Mouse (Mus musculus) stomach, embryonic 16.5 days (tissue): Measurements from ENCODE around the gene Zfp526. TPM values are rescaled to one million over a fixed set of nuclear protein-coding genes. Genes with fewer than 3 reads are reported as not detected.

Experiments
- ATAC-seq: fragments of 200-750 bp; cut with Nextera tagmentation; 2 replicates; pipeline ENCODE4 v1.8.0; 2017; ENCODE audit warnings: moderate number of reproducible peaks, moderate TSS enrichment; ENCODE audit not compliant: insufficient read depth, low FRiP score
- H3K27ac ChIP-seq: fragments of 300-500 bp; sonication (generic); 2 replicates; pipeline ENCODE4 v1.5.1; 2014; ENCODE audit warnings: low read length
- H3K27me3 ChIP-seq: fragments of 300-500 bp; sonication (generic); 2 replicates; pipeline ENCODE4 v1.6.1; 2014; ENCODE audit warnings: low read length, control low read depth, mixed read lengths; ENCODE audit not compliant: control insufficient read depth, insufficient read depth
- H3K36me3 ChIP-seq: fragments of 300-500 bp; sonication (generic); 2 replicates; pipeline ENCODE4 v1.6.1; 2014; ENCODE audit warnings: low read length; ENCODE audit not compliant: control insufficient read depth, insufficient read depth
- H3K4me1 ChIP-seq: fragments of 300-500 bp; sonication (generic); 2 replicates; pipeline ENCODE4 v1.6.1; 2014; ENCODE audit warnings: low read length, control low read depth, mixed read lengths; ENCODE audit not compliant: control insufficient read depth, insufficient read depth
- H3K4me2 ChIP-seq: fragments of 300-500 bp; sonication (generic); 2 replicates; pipeline ENCODE4 v1.6.1; 2014; ENCODE audit warnings: low read depth, low read length, mixed read lengths
- H3K4me3 ChIP-seq: fragments of 300-500 bp; sonication (generic); replicated peaks from 2 replicates; pipeline ENCODE4 v1.5.1; 2014; ENCODE audit warnings: mild to moderate bottlenecking, low read length
- H3K9ac ChIP-seq: fragments of 300-500 bp; sonication (generic); 2 replicates; pipeline ENCODE4 v1.6.1; 2014; ENCODE audit warnings: low read length
- H3K9me3 ChIP-seq: fragments of 300-500 bp; sonication (generic); replicated peaks from 2 replicates; pipeline ENCODE4 v1.6.1; 2016; ENCODE audit warnings: low read length, control low read depth; ENCODE audit not compliant: control insufficient read depth
- WGBS: fragments of 180-500 bp; shearing (Covaris S2); extraction: QIAGEN DNeasy Blood & Tissue Kit; methylation state at CpG from one replicate; pipeline ENCODE4 v1.1.7; 2014; 5-methylcytosine and 5-hydroxymethylcytosine counted together
- polyA plus RNA-seq: library from polyadenylated mRNA; unstranded; fragments of >200 nt; fragmentation: Nextera tagmentation; extraction: Ambion mirVana; gene quantifications from 2 replicates; pipeline ENCODE4 v1.2.1, GENCODE M21; 2015

The Zfp526 gene
- polyA plus RNA-seq, 1 experiment from 2014 or later, result 2.9 TPM

DNA sequence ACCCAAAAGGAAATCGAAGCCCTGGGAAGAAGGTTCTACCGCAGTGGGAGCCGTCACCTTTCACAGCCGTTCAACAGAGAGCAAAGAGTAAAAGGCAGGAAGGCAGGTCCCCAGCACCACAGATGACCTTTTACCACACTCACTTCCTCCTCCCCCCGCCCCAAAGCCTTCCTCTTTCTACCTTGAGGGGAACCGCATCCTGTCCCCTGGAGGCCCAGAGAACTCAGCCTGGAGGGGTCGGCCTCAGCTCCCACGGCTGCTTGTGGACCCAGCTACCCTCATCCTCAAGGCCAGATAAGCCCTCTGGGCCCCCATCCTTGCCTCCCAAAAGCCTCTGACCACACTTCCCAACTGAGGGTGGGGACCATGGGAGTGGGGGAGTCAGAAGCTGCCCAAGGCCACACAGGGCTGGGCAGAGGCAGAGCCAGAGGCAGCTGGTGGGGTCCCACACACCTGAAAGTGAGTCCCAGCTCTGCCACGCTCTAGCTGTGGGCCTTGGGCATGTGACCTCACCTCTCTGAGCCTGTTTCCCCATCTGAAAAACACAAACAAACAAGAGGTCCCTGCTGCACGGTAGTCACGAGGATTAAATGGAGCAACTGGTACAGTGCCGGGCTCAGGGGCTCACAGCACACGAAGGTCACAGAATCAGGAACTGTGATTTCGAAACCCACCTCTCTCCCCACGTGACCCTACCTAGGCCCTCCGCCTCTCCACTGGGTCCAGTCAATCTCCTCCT lies 15.7 kb upstream of the Zfp526 start:
- Histone ChIP-seq H3K4me1 (peaks cover 8% of the 10 kb centered on the region; the same call in 1 of the 2 replicates), H3K4me3 (no peak overlapping the region), H3K9me3 (no peaks in the 10 kb centered on the region), H3K36me3 (peaks cover 5% of the 10 kb centered on the region; the same call in 1 of the 2 replicates), H3K4me2 (0 out of 2 replicates have a peak overlapping the region, but pooled peaks have one; percentile 2), H3K27ac (0 out of 2 replicates have a peak overlapping the region, but pooled peaks have one; percentile 36), H3K27me3 (no peaks in the 10 kb centered on the region), H3K9ac (0 out of 2 replicates have a peak overlapping the region, but pooled peaks have one; percentile 9)
- ATAC-seq, result no peak
- 67% methylated on average over 16 of the region's 16 CpGs for WGBS

DNA sequence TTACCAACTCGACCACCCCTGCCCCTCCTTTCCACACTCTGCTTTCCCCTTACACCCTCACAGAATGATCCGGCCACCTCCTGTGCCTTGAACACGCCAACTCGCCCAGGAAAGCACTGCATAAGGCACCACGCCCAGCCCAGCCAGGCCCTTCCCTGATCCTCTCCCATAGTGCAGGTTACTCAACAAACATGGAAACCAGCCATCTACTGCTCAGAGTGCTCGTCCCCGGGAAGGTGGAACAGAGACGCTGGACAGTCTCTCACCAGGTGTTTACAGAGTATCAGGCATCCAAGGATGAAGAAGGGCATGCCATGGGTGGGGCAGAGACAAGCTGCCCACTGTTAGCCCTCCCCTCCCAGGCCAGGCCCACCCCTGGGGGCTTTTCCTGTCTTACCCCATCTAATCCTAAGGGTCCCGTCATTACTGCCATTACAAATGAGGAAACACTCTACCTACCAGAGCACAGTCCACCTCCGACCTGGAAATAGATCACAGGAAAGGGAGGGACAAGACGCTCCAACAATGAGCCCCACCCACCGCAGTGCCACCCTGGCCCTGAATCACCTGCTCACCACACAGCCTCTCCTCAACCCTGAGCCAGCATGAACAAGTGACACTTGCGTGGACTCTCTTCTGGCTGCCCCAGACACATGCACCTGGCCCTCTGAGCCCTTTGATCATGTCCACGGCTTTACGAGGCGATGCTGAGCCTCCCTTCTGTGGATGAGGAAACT lies 15.0 kb upstream of the Zfp526 start:
- no peak for ATAC-seq
- Histone ChIP-seq H3K27ac (peak overlapping the region; percentile 6; the same call in 1 of the 2 replicates), H3K4me2 (no peak overlapping the region)

DNA sequence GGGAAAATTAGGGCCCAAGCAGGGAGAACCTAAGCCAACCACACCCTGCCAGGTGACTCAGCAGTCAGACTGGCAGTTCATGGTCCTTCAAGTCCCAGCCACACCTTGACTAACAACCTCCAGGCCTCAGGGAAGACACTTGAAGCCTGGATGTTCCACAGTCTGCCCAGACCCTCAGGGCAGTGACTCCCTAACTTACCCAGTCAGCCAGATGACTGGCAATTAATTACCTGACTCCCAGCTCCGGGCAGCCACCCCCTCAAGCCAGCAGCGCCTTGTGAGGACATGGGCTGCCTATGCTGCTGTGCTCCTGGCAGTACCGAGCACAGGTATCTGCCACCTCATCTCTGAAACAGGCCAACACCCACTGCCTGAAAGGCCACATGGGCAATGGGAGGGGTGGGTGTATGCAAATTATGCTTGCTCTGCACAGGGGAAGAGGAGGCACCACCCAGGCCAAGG lies 12.0 kb upstream of the Zfp526 start:
- Histone ChIP-seq H3K9ac (no peak overlapping the region), H3K9me3 (no peaks in the 10 kb centered on the region), H3K27me3 (no peaks in the 10 kb centered on the region), H3K27ac (peak overlapping the region; percentile 60; the same call in 1 of the 2 replicates), H3K4me3 (no peak overlapping the region), H3K36me3 (no peaks in the 10 kb centered on the region), H3K4me2 (no peak overlapping the region), H3K4me1 (peaks cover 8% of the 10 kb centered on the region; the same call in 1 of the 2 replicates)
- ATAC-seq, result peak; percentile 51
- 49% methylated on average over 3 of the region's 3 CpGs for WGBS

More for the DNA sequence above, 15.0 kb upstream of the Zfp526 start:
- H3K4me3 ChIP-seq, result no peak overlapping the region
- H3K27me3 ChIP-seq, result no peaks in the 10 kb centered on the region
- peaks cover 5% of the 10 kb centered on the region; the same call in 1 of the 2 replicates for H3K36me3 ChIP-seq
- WGBS, result 74% methylated on average over 16 of the region's 16 CpGs
- 0 out of 2 replicates have a peak overlapping the region, but pooled peaks have one; percentile 9 for H3K9ac ChIP-seq
- no peaks in the 10 kb centered on the region for H3K9me3 ChIP-seq
- peaks cover 8% of the 10 kb centered on the region; the same call in 1 of the 2 replicates for H3K4me1 ChIP-seq

DNA sequence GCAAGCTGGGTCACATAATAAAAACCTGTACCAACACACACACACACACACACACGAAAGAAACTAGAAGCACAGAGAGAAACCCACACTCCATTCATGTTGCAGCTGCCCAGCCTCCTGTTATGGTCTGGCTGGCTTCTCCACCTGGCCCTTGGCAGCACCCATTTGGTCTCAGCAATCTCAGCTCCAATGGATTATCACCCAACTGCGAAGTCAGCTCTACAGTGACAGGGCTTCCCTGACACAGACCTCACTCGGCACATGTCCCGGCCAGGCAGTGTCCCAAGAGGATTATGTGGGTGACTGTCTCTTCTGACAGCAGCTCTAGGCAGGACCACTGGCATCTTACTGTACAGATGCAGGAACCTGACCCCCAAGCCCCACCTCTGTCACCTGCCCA lies 10.7 kb upstream of the Zfp526 start:
- H3K4me2 ChIP-seq, result no peak overlapping the region
- H3K27me3 ChIP-seq, result no peaks in the 10 kb centered on the region
- peaks cover 5% of the 10 kb centered on the region; the same call in 1 of the 2 replicates for H3K4me1 ChIP-seq
- no peaks in the 10 kb centered on the region for H3K9me3 ChIP-seq
- WGBS, result 77% methylated on average over 4 of the region's 4 CpGs
- no peak overlapping the region for H3K4me3 ChIP-seq
- no peak overlapping the region for H3K9ac ChIP-seq
- H3K27ac ChIP-seq, result no peak overlapping the region
- 0 out of 2 replicates have a peak, but pooled peaks cover 8% of the 10 kb centered on the region for H3K36me3 ChIP-seq
- no peak for ATAC-seq

DNA sequence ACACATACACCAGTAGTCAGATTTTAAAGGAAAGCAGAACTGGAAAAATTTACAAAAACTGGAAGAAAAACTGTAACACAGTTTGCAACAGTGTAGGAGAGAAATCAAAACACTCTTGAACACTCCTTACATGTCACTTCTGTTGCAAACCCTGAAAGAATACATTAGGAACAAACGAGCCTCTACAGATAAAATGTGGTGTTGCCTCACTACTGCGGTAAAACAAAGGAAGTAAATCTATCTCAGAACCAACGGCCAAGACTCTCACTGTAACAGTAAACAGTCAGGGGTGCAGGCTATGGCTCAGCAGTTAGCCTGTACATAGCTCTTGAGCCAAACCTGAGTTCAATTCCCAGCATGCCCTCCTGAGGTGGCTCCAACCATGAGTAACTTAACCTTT lies 8.1 kb upstream of the Zfp526 start:
- Histone ChIP-seq H3K4me2 (no peak overlapping the region), H3K36me3 (0 out of 2 replicates have a peak, but pooled peaks cover 8% of the 10 kb centered on the region), H3K9me3 (no peaks in the 10 kb centered on the region), H3K9ac (no peak overlapping the region), H3K27ac (no peak overlapping the region), H3K4me1 (peaks cover 7% of the 10 kb centered on the region; the same call in 1 of the 2 replicates), H3K4me3 (no peak overlapping the region), H3K27me3 (no peaks in the 10 kb centered on the region)
- no peak for ATAC-seq
- 63% methylated on average over 3 of the region's 3 CpGs for WGBS

DNA sequence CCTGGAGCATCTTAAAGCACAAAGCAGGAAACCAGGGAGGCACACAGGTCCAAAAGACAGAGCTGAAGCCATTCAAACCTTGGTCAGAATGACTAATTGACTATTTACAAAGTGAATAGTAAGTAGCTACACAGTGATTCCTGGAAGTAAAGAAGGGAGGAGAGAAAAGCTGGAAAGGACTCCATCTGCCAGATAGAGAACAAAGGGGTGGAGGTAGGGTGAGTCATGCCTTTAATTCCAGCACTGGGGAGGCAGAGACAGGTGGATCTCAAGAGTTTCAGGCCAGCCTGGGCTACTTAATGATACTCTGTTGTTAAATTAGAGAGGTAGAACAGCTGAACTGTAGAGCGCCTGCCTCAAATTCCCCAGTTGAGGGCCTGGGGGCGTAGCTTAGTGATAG lies 7.1 kb upstream of the Zfp526 start:
- Histone ChIP-seq H3K27me3 (no peaks in the 10 kb centered on the region), H3K9ac (no peak overlapping the region), H3K4me3 (no peak overlapping the region), H3K27ac (no peak overlapping the region), H3K4me2 (no peak overlapping the region), H3K36me3 (0 out of 2 replicates have a peak, but pooled peaks cover 8% of the 10 kb centered on the region), H3K9me3 (no peaks in the 10 kb centered on the region), H3K4me1 (peaks cover 14% of the 10 kb centered on the region; the same call in 1 of the 2 replicates)
- 97% methylated on average over 2 of the region's 2 CpGs for WGBS
- no peak for ATAC-seq

DNA sequence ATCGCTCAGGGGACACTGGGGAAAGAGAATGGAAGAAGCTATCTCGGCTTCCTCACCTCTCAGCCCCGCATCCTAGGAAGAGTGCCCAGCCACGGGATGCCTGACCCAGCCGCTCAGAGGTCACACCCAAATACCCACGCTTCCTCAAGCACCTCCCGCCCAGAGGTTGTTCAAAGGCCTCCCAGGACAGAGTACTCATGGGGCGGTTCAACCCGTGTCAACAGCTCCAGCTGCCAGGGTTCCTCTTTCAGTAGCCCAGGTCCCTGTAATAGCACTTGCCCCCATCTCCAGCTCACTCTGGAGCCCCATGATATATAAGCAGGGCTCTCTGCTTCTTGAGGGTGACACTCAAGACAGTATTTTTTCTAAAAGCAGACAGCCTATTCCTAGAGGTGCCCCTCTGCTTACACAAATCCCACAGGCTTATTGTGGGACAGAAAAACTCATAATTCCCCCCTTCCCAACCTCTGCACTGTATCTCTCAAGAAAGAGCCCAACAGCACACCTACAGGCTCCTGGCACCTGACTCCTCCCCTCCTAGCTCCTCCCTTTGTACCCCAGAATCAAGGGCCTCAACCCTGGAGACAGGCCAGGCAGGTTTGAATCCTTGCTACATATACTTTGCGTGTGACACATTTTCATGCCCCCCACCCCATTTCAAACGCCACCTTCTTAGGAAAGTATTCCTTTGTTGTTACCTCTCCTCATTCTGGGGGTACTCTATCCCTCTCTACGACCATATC lies 3.4 kb upstream of the Zfp526 start:
- Histone ChIP-seq H3K27me3 (no peaks in the 10 kb centered on the region), H3K4me3 (peak overlapping the region; percentile 72), H3K4me1 (peaks cover 29% of the 10 kb centered on the region), H3K9ac (peak overlapping the region; percentile 81), H3K4me2 (peak overlapping the region; percentile 68), H3K27ac (peak overlapping the region; percentile 88), H3K36me3 (0 out of 2 replicates have a peak, but pooled peaks cover 8% of the 10 kb centered on the region), H3K9me3 (no peaks in the 10 kb centered on the region)
- WGBS, result 55% methylated on average over 12 of the region's 12 CpGs
- ATAC-seq, result no peak

DNA sequence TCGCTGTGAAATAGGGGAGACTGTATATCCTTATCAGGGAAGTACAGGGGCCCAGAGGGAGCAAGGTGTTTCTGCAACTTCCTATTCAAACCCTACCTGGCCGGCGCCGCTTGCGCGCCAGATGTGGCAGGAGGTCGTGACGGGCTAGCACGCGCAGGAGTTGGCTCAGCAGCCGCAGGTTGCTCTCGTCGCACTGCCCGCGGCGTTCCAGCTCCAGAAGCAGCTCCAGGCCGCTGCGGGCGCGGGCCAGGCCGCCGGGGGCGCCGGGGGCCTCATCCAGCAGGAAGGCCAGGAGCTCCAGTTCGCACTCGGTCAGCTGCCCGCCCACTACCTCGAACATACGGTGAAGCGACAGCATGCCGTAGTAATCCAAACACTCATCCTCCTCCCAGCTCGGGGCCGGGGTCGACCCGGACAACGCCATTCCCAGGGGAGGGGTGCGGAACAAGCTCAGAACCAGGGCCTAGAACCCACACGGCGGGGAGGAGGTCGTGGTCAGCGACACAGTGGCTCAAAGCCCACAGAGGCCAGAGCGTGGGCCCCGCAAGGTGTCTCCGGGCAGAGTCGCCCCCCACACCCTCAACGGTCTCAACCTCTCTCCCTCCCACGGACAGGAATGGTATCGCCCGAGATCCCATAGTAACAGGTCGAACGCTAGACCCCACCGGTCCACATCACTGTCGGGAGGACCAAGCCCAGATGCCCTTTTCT lies 2.4 kb upstream of the Zfp526 start:
- Histone ChIP-seq H3K4me1 (peaks cover 29% of the 10 kb centered on the region), H3K4me2 (peak overlapping the region; percentile 68), H3K27me3 (no peaks in the 10 kb centered on the region), H3K36me3 (0 out of 2 replicates have a peak, but pooled peaks cover 8% of the 10 kb centered on the region), H3K9ac (peak overlapping the region; percentile 81), H3K9me3 (no peaks in the 10 kb centered on the region), H3K4me3 (peak overlapping the region; percentile 72), H3K27ac (peak overlapping the region; percentile 88)
- 1% methylated on average over 53 of the region's 53 CpGs for WGBS
- peak; percentile 8; the same call in 1 of the 2 replicates for ATAC-seq
